Mouse (Mus musculus): ENCODE results near the gene Itk. TPM values are rescaled to one million over a fixed set of nuclear protein-coding genes. Genes with fewer than 3 reads are reported as not detected.

The Itk gene
- polyA plus RNA-seq, 1 experiment = 0.39 TPM

DNA sequence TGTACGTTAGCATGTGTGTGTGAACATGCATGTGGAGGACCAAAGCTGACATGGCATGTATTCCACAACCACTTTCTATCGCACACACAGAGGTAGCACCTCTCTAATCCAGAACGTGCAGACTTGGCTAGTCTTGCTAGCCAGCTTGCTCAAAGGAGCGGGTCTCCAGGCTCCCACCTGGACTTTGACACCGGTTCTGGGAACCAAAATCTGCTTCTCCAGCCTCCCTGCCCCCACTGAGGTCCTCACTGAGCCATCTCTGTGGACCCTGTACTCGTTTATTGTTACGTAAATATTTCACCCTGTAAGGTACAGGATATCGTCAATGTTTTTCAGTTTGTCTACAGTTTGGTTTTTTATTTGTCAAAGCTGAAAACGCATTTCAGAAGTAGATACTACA is 86.8 kb downstream of the Itk start:
- peak in 1 of 2 experiments; percentile 11 for DNase-seq
- TF ChIP-seq POLR2A (IDR thresholded peaks at IDR 0.05; ENCODE audit: borderline replicate concordance, insufficient read depth, low read length) (no peak), CTCF (IDR thresholded peaks at IDR 0.05; ENCODE audit: borderline replicate concordance, insufficient read depth, low read depth, low read length) (no peak)
- WGBS = 54% methylated on average over 9 of the region's 9 CpGs
- H3K4me3 ChIP-seq (replicated peaks; ENCODE audit: insufficient read depth, low read depth, low read length) = no peak overlapping the region
- H3K27ac ChIP-seq (ENCODE audit: insufficient read depth, low read length) = peak overlapping the region; percentile 62
- no peaks in the 10 kb centered on the region for H3K27me3 ChIP-seq (ENCODE audit: control insufficient read depth, insufficient read depth, low read length)
- H3K4me1 ChIP-seq (ENCODE audit: control insufficient read depth, insufficient read depth, low read length) = peaks cover 48% of the 10 kb centered on the region

DNA sequence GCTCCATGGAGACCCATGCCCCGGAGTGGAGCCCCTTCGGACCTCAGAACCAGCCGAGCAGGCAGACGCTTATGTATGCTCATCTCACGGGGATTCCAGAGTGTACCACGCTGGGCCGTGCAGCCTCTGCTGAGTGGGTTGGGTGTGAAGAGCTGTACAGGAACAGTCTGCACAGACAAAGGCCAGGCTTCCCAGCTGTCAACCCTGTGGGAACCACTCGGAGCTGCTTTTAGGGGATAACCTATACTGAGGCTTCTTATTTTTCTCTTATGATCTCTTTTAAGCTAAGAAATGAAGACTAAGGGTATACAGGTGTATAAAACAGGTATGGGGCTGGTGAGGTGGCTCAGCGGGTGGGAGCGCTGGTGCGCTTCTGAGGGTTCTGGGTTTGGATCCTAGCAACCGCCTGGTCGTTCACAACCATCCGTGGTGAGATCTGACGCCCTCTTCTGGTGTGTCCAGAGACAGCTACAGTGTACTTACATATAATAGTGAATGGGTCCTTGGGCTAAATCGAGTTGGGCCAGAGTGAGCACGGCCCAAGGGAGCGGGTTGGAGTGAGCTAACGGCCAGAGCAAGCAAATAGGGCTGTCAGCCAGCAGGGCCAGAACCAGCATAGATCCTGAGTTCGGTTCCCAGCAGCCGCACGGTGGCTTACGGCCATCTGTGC is 87.6 kb downstream of the Itk start:
- Histone ChIP-seq H3K27me3 (ENCODE audit: control insufficient read depth, insufficient read depth, low read length) (no peaks in the 10 kb centered on the region), H3K4me1 (ENCODE audit: control insufficient read depth, insufficient read depth, low read length) (peaks cover 48% of the 10 kb centered on the region), H3K4me3 (replicated peaks; ENCODE audit: insufficient read depth, low read depth, low read length) (no peak overlapping the region), H3K27ac (ENCODE audit: insufficient read depth, low read length) (peak overlapping the region; percentile 3; the same call in 1 of the 2 replicates)
- TF ChIP-seq CTCF (IDR thresholded peaks at IDR 0.05; ENCODE audit: borderline replicate concordance, insufficient read depth, low read depth, low read length) = no peak
- no peak for TF ChIP-seq POLR2A (IDR thresholded peaks at IDR 0.05; ENCODE audit: borderline replicate concordance, insufficient read depth, low read length)
- peak in 1 of 2 experiments; percentile 42 for DNase-seq
- 51% methylated on average over 23 of the region's 23 CpGs for WGBS

DNA sequence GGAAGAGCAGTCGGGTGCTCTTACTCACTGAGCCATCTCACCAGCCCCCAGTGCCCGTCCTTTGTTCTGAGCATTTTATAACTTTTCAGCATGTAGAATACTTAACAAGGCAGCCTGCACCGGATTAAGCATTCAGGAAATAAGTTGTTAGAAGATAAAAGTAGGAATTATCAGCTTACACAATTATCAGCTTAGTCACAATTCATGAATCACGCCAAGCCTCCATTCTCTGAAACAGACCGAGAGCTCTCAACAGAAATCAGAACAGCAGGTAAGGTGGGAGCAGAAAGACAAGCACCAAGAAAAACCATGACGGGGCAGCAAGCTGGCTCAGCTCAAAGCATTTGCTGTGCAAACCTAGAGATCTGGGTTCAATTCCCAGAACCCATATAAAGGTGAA is 89.4 kb downstream of the Itk start:
- peaks cover 36% of the 10 kb centered on the region for H3K4me1 ChIP-seq (ENCODE audit: control insufficient read depth, insufficient read depth, low read length)
- H3K4me3 ChIP-seq (replicated peaks; ENCODE audit: insufficient read depth, low read depth, low read length) = no peak overlapping the region
- H3K27ac ChIP-seq (ENCODE audit: insufficient read depth, low read length) = peak overlapping the region; percentile 61
- TF ChIP-seq POLR2A (IDR thresholded peaks at IDR 0.05; ENCODE audit: borderline replicate concordance, insufficient read depth, low read length) = no peak
- no peak for TF ChIP-seq CTCF (IDR thresholded peaks at IDR 0.05; ENCODE audit: borderline replicate concordance, insufficient read depth, low read depth, low read length)
- no peak for DNase-seq
- 67% methylated on average over 6 of the region's 6 CpGs for WGBS
- no peaks in the 10 kb centered on the region for H3K27me3 ChIP-seq (ENCODE audit: control insufficient read depth, insufficient read depth, low read length)

DNA sequence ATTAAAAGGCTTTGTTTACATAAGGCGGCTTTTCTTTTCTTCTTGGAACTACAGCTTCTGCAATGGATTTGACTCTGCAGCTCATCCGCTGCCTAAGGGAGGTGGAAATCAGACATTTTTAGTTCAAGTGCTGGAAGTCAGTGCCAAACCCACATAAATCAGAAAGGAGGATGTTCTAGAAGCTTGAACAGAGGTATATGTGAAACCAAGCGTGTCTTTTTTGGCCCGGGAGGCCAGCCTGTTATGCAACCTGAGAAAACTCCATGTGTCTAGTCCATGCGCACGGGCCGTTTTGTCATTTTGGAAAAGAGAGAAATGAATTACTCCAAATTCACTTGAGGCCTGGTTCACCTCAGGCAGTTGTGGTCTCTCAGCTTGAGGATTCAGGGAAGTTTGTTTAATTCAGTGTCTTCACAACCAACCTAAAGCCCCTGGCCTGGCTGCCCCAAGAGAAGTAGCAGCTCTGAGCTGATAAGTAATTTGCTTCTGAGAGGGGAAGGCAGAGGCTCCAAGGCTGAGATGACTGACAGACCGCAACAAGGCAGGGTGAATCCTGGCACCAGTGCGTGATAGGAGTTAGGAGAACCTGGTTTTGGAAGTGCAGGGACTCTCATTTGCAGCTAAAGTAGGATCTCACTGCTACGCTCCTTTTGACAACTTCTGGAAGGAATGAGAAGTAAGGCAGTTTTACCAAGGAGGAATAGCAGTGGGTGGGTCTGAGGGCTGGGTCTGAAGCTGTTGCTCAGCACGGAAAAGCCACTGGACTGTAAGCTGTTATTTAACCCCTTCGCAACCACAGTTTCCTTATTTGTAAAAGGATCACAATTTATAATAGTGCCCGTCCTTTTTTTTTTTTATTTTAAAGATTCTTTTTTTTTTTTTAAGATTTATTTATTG is 90.2 kb downstream of the Itk start:
- TF ChIP-seq CTCF (IDR thresholded peaks at IDR 0.05; ENCODE audit: borderline replicate concordance, insufficient read depth, low read depth, low read length) (no peak), POLR2A (IDR thresholded peaks at IDR 0.05; ENCODE audit: borderline replicate concordance, insufficient read depth, low read length) (no peak)
- H3K27me3 ChIP-seq (ENCODE audit: control insufficient read depth, insufficient read depth, low read length) = no peaks in the 10 kb centered on the region
- WGBS = 30% methylated on average over 13 of the region's 13 CpGs
- H3K27ac ChIP-seq (ENCODE audit: insufficient read depth, low read length) = peak overlapping the region; percentile 97
- no peak overlapping the region for H3K4me3 ChIP-seq (replicated peaks; ENCODE audit: insufficient read depth, low read depth, low read length)
- DNase-seq = peak; percentile 82 to 87
- H3K4me1 ChIP-seq (ENCODE audit: control insufficient read depth, insufficient read depth, low read length) = peaks cover 36% of the 10 kb centered on the region

DNA sequence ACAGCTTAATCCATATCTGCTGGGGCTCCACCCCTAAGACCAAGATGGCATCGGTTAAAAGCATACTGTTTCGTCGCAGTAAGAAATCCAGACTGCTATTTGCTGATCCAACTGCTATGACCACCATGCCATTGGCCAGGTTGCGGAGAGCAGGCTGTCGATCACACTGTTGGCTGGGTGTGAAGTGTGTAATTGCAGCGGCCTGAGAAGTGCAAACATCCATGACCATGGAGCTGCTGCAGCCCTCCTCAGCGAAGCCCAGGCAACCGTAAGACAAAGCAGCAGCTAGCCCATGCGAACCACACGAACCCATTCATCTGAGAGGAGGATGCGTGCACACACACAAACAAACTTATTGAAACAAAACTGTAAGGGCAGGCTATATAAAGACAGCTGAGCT is 94.9 kb downstream of the Itk start:
- peaks cover 35% of the 10 kb centered on the region for H3K4me1 ChIP-seq (ENCODE audit: control insufficient read depth, insufficient read depth, low read length)
- H3K27ac ChIP-seq (ENCODE audit: insufficient read depth, low read length) = peak overlapping the region; percentile 8; the same call in 1 of the 2 replicates
- TF ChIP-seq CTCF (IDR thresholded peaks at IDR 0.05; ENCODE audit: borderline replicate concordance, insufficient read depth, low read depth, low read length) = no peak
- no peak for TF ChIP-seq POLR2A (IDR thresholded peaks at IDR 0.05; ENCODE audit: borderline replicate concordance, insufficient read depth, low read length)
- H3K4me3 ChIP-seq (replicated peaks; ENCODE audit: insufficient read depth, low read depth, low read length) = no peak overlapping the region
- 57% methylated on average over 11 of the region's 11 CpGs for WGBS
- H3K27me3 ChIP-seq (ENCODE audit: control insufficient read depth, insufficient read depth, low read length) = no peaks in the 10 kb centered on the region
- DNase-seq = no peak

DNA sequence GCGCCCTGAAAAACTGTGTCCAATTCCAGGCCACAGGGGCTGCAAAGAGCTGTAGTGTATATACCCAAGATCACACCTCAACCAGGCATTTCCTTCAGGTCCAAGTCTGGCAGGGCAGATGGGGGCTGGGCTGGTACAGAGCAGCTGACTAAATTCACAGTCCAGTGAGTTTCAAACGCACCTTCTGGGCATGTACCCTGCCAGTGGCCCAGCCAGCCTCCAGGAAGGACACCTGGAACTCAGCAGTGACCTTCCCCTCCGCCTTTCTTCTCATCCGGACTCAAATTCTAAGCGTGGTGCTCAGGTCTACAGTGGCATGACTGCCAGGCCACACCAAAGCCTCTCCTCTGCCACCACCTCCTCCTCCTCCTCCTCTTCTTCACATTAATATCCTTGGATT is 95.8 kb downstream of the Itk start:
- DNase-seq = peak; percentile 78 to 90
- Histone ChIP-seq H3K27me3 (ENCODE audit: control insufficient read depth, insufficient read depth, low read length) (no peaks in the 10 kb centered on the region), H3K4me3 (replicated peaks; ENCODE audit: insufficient read depth, low read depth, low read length) (no peak overlapping the region), H3K4me1 (ENCODE audit: control insufficient read depth, insufficient read depth, low read length) (peaks cover 31% of the 10 kb centered on the region), H3K27ac (ENCODE audit: insufficient read depth, low read length) (peak overlapping the region; percentile 56)
- TF ChIP-seq CTCF (IDR thresholded peaks at IDR 0.05; ENCODE audit: borderline replicate concordance, insufficient read depth, low read depth, low read length) = no peak
- TF ChIP-seq POLR2A (IDR thresholded peaks at IDR 0.05; ENCODE audit: borderline replicate concordance, insufficient read depth, low read length) = no peak
- 26% methylated on average over 5 of the region's 5 CpGs for WGBS

DNA sequence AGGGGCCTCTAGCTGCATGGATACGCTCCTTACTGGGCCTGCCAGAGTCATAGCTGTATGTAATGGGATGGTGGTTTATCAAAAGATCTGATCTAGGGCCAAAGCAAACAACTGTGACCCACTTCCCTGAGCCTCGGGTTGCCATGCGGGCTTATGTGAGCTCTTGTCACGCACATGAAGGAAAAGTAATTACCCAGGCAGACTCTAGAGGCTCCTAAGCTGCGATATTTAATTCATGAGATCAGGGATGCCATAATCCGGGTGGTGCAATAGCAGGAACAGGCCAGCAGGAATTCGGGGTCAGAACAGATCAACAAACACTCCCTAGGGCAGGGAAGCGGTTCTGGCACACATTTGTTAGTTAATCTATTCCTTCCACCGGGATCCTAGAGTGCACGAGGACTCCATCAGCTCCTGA is 98.3 kb downstream of the Itk start:
- Histone ChIP-seq H3K27me3 (ENCODE audit: control insufficient read depth, insufficient read depth, low read length) (no peaks in the 10 kb centered on the region), H3K4me3 (replicated peaks; ENCODE audit: insufficient read depth, low read depth, low read length) (no peak overlapping the region), H3K4me1 (ENCODE audit: control insufficient read depth, insufficient read depth, low read length) (peaks cover 33% of the 10 kb centered on the region), H3K27ac (ENCODE audit: insufficient read depth, low read length) (peak overlapping the region; percentile 52; the same call in 1 of the 2 replicates)
- WGBS = 18% methylated on average over 10 of the region's 10 CpGs
- TF ChIP-seq POLR2A (IDR thresholded peaks at IDR 0.05; ENCODE audit: borderline replicate concordance, insufficient read depth, low read length) = no peak
- TF ChIP-seq CTCF (IDR thresholded peaks at IDR 0.05; ENCODE audit: borderline replicate concordance, insufficient read depth, low read depth, low read length) = no peak
- DNase-seq = peak in 1 of 2 experiments; percentile 42

Data from cerebellum, adult 2 months (tissue).